Mouse (Mus musculus): Measurements from ENCODE around the gene Cnpy3. TPM values are rescaled to one million over a fixed set of nuclear protein-coding genes. Genes with fewer than 3 reads are reported as not detected.

The Cnpy3 gene
- polyA plus RNA-seq, 2 experiments: 67.3 to 69.3 TPM

DNA sequence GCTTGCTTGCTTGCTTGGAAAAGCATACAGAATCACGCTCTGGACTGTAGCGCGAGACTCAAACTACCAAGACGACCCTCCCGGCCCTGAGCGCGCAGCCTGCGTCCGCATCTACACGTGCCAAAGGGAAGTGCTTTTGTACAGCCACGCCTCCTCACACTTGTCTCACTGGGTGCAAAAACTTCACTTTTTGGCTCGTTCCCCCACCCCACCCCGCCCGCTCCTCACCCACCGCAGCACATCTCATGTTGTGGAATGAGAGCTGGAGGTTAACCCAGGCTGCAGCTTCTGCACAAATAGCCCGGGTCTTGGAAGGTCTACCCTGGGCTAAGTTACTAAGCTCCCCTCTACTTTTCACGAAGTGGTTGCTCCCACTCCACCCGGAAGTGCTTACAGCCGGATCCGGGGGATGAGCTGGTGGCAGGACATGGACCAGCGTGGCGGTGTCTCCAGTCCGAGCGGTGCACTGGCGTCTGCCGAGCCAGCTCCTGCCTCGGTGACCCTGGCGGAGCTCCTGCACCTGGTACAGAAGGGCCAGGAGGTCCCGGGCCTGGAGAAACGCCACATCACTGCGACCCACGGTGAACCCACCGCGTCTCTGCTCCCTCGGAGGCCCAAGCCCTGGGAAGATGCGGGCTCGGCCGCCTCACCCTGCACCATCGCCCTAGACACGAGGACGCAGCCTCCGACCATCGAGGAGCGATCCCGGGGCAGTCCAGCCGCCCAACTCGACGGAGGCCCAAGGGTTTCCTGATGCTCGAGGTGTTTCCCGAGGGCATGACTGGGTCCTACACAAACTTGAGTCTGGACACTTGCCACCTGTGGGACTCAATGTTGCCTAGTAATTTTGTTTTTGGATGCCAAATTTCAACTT, 20.6 kb upstream of the Cnpy3 start, which contains the start of gene 2310039H08Rik:
Gene 2310039H08Rik (plus strand): TSS at position 232 of the 874 bp plus-strand sequence.
- Histone ChIP-seq H3K9ac (ENCODE audit: low read depth, low read length, severe bottlenecking) (peak within 1 kb of the TSS; percentile 83), H3K9me3 (ENCODE audit: control insufficient read depth, low read length) (no peaks in the 10 kb centered on the region), H3K4me3 (replicated peaks; ENCODE audit: low read length) (peak within 1 kb of the TSS; percentile 92), H3K27me3 (ENCODE audit: control insufficient read depth, insufficient read depth, low read length) (no peaks in the 10 kb centered on the region), H3K4me1 (ENCODE audit: control insufficient read depth, insufficient read depth, low read length) (peaks cover 10% of the 10 kb centered on the region), H3K36me3 (ENCODE audit: control insufficient read depth, insufficient read depth, low read length) (peaks cover 29% of the 10 kb centered on the region), H3K4me2 (replicated peaks; ENCODE audit: low read depth, low read length, severe bottlenecking) (peak within 1 kb of the TSS; percentile 58), H3K27ac (replicated peaks; ENCODE audit: low read depth, low read length) (peak within 1 kb of the TSS; percentile 84)
- TF ChIP-seq POLR2A (IDR thresholded peaks at IDR 0.05; ENCODE audit: borderline replicate concordance, extremely low read depth, insufficient read depth, insufficient read length): peak; percentile 53; the same call in 1 of the 2 replicates
- WGBS: under 1% methylated on average over 50 of the region's 50 CpGs
- DNase-seq (ENCODE audit: low spot score) (peak; percentile 91), ATAC-seq (ENCODE audit: low FRiP score, low read depth) (peak; percentile 93)

DNA sequence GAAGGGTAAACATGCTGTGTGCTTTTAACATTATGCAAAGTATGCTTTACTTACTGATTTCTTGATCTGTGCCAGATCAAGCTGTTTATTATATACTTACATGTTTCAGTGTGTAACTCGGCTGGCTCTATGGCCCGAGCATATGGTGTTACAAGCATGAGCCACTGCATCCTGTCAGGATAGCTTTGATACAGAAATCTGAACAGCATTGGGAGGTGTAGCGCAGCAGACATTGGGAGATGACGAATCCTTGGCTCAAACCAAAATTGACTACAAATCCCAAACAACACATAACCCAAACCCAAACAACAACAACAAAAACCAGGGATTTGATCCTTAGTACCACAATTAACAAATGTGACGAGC, 20.0 kb upstream of the Cnpy3 start:
- H3K9me3 ChIP-seq (ENCODE audit: control insufficient read depth, low read length): no peaks in the 10 kb centered on the region
- ATAC-seq (ENCODE audit: low FRiP score, low read depth) (peak; percentile 20; the same call in 1 of the 2 replicates), DNase-seq (ENCODE audit: low spot score) (no peak)
- H3K36me3 ChIP-seq (ENCODE audit: control insufficient read depth, insufficient read depth, low read length): peaks cover 23% of the 10 kb centered on the region
- peak overlapping the region; percentile 83 for H3K9ac ChIP-seq (ENCODE audit: low read depth, low read length, severe bottlenecking)
- no peak for TF ChIP-seq POLR2A (IDR thresholded peaks at IDR 0.05; ENCODE audit: borderline replicate concordance, extremely low read depth, insufficient read depth, insufficient read length)
- H3K4me1 ChIP-seq (ENCODE audit: control insufficient read depth, insufficient read depth, low read length): peaks cover 10% of the 10 kb centered on the region
- H3K27ac ChIP-seq (replicated peaks; ENCODE audit: low read depth, low read length): peak overlapping the region; percentile 84
- peak overlapping the region; percentile 58 for H3K4me2 ChIP-seq (replicated peaks; ENCODE audit: low read depth, low read length, severe bottlenecking)
- no peaks in the 10 kb centered on the region for H3K27me3 ChIP-seq (ENCODE audit: control insufficient read depth, insufficient read depth, low read length)
- 5% methylated on average over 5 of the region's 5 CpGs for WGBS
- peak overlapping the region; percentile 92 for H3K4me3 ChIP-seq (replicated peaks; ENCODE audit: low read length)

DNA sequence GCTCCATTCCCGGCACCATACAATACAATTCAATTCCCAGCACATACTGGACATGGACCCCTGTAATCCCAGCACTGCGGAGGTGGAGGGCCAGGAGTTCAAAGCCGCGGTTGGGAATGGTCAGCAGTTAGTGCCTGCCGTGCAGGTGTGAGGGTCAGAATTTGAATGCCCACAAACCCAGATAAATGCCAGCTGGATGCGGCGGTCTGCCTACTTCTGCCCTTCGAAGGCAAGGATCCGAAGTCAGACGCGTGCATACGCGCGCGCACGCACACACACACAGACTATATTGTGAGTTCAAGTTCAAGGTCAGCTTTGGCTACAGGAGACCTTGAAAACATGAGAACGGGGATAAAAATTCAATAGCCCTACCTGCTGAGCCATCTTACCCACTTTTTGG, 19.6 kb upstream of the Cnpy3 start:
- H3K36me3 ChIP-seq (ENCODE audit: control insufficient read depth, insufficient read depth, low read length): peaks cover 19% of the 10 kb centered on the region
- peak overlapping the region; percentile 58 for H3K4me2 ChIP-seq (replicated peaks; ENCODE audit: low read depth, low read length, severe bottlenecking)
- no peaks in the 10 kb centered on the region for H3K9me3 ChIP-seq (ENCODE audit: control insufficient read depth, low read length)
- H3K4me1 ChIP-seq (ENCODE audit: control insufficient read depth, insufficient read depth, low read length): peaks cover 10% of the 10 kb centered on the region
- H3K9ac ChIP-seq (ENCODE audit: low read depth, low read length, severe bottlenecking): peak overlapping the region; percentile 83
- peak overlapping the region; percentile 84; the same call in 1 of the 2 replicates for H3K27ac ChIP-seq (replicated peaks; ENCODE audit: low read depth, low read length)
- whole genome bisulfite sequencing: 63% methylated on average over 17 of the region's 17 CpGs
- DNase-seq (ENCODE audit: low spot score): no peak
- no peak for TF ChIP-seq POLR2A (IDR thresholded peaks at IDR 0.05; ENCODE audit: borderline replicate concordance, extremely low read depth, insufficient read depth, insufficient read length)
- H3K4me3 ChIP-seq (replicated peaks; ENCODE audit: low read length): peak overlapping the region; percentile 92
- no peak for ATAC-seq (ENCODE audit: low FRiP score, low read depth)
- H3K27me3 ChIP-seq (ENCODE audit: control insufficient read depth, insufficient read depth, low read length): no peaks in the 10 kb centered on the region

DNA sequence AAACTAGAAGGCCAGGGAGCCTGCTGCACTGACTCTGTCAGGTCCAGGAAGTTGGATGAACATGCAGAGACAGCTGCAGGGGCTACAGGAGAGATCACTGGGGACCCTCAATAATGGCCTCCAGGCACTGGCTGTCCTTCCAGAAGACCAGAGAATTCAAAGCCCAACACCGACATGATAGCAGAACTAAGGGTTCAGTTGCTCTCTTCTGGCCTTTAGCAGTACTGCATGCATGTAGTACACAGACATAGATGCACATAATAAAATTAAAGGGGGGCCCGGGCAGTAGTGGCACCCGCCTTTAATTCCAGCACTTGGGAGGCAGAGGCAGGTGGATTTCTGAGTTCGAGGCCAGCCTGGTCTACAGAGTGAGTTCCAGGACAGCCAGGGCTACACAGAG, 19.0 kb upstream of the Cnpy3 start:
- ATAC-seq (ENCODE audit: low FRiP score, low read depth): no peak
- H3K27me3 ChIP-seq (ENCODE audit: control insufficient read depth, insufficient read depth, low read length): no peaks in the 10 kb centered on the region
- WGBS: 81% methylated on average over 4 of the region's 4 CpGs
- H3K4me2 ChIP-seq (replicated peaks; ENCODE audit: low read depth, low read length, severe bottlenecking): no peak overlapping the region
- H3K4me1 ChIP-seq (ENCODE audit: control insufficient read depth, insufficient read depth, low read length): peaks cover 10% of the 10 kb centered on the region
- H3K27ac ChIP-seq (replicated peaks; ENCODE audit: low read depth, low read length): no peak overlapping the region
- no peak overlapping the region for H3K4me3 ChIP-seq (replicated peaks; ENCODE audit: low read length)
- no peak for TF ChIP-seq POLR2A (IDR thresholded peaks at IDR 0.05; ENCODE audit: borderline replicate concordance, extremely low read depth, insufficient read depth, insufficient read length)
- H3K9ac ChIP-seq (ENCODE audit: low read depth, low read length, severe bottlenecking): no peak overlapping the region
- no peaks in the 10 kb centered on the region for H3K9me3 ChIP-seq (ENCODE audit: control insufficient read depth, low read length)
- DNase-seq (ENCODE audit: low spot score): no peak
- H3K36me3 ChIP-seq (ENCODE audit: control insufficient read depth, insufficient read depth, low read length): peaks cover 13% of the 10 kb centered on the region

DNA sequence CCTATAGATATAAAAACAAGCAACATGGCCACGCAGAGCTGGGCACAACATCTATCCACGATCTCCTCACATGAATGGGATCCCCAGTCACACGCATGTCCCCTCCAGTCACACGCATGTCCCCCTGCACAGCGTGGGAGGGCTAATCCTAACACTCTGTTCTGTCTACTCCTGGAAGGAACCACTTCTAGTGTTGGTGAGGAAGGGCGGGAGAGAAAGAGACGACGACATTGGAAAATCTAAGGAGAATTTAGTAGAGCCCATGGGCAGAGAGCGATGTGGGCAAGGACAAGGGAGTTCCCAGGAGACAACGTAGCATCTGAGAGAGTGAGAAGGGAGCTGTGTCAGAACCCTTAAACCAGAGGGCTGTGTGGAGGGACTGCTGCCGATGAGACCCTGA, 18.5 kb upstream of the Cnpy3 start:
- H3K9me3 ChIP-seq (ENCODE audit: control insufficient read depth, low read length): no peaks in the 10 kb centered on the region
- H3K36me3 ChIP-seq (ENCODE audit: control insufficient read depth, insufficient read depth, low read length): peaks cover 9% of the 10 kb centered on the region
- ATAC-seq (ENCODE audit: low FRiP score, low read depth) (no peak), DNase-seq (ENCODE audit: low spot score) (no peak)
- WGBS: 93% methylated on average over 11 of the region's 11 CpGs
- H3K9ac ChIP-seq (ENCODE audit: low read depth, low read length, severe bottlenecking): no peak overlapping the region
- TF ChIP-seq POLR2A (IDR thresholded peaks at IDR 0.05; ENCODE audit: borderline replicate concordance, extremely low read depth, insufficient read depth, insufficient read length): no peak
- H3K4me3 ChIP-seq (replicated peaks; ENCODE audit: low read length): no peak overlapping the region
- no peak overlapping the region for H3K27ac ChIP-seq (replicated peaks; ENCODE audit: low read depth, low read length)
- H3K4me2 ChIP-seq (replicated peaks; ENCODE audit: low read depth, low read length, severe bottlenecking): no peak overlapping the region
- no peaks in the 10 kb centered on the region for H3K27me3 ChIP-seq (ENCODE audit: control insufficient read depth, insufficient read depth, low read length)
- peaks cover 10% of the 10 kb centered on the region for H3K4me1 ChIP-seq (ENCODE audit: control insufficient read depth, insufficient read depth, low read length)

Data from limb, embryonic 14.5 days (tissue).